Mouse (Mus musculus) thymus, postnatal 10 days (tissue): Measurements from ENCODE around the gene N4bp2l2.
"Not testable (repeated sequence)": the region's sequence is repeated elsewhere in the genome, so short reads cannot be mapped to it uniquely, and the experiment has no call there.

Source experiments
- DNase-seq, 2 experiments: peaks; one replicate each; pipeline ENCODE4 v3.0.0; 2021; ENCODE audit warnings: low spot score in 2 of 2

The N4bp2l2 gene

DNA sequence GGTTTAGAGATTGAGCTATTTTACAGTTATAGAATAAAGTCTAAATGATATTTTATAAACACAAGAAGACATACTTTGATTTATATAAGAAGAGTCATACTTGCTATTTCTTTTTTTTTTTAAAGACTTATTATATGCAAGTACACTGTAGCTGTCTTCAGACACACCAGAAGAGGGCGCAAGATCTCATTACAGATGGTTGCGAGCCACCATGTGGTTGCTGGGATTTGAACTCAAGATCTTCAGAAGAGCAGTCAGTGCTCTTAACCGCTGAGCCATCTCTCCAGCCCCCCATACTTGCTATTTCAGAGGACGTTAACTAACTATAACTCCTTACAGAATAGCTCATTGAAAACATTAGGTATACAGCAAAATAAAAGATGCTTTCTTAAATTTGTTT lies 22.6 kb downstream of the N4bp2l2 start:
- not testable (repeated sequence) for DNase-seq

DNA sequence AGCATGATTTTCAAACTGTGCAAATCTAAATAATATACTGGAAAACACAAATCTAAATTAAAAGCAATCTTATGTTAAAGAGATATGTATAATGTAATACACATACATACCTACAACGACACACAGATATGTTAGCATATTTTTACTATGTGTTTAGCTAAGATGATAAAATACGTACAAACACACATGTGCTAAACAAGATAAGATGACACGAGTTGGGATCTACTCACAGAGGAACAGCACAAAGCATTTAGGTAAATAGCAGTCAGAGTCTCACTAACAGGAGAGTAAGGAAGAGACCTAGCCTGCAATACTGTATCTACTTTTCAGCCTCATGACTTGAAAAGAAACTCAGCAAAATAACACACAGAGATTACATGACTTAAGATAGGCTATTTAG lies 24.5 kb downstream of the N4bp2l2 start:
- DNase-seq = no peak

DNA sequence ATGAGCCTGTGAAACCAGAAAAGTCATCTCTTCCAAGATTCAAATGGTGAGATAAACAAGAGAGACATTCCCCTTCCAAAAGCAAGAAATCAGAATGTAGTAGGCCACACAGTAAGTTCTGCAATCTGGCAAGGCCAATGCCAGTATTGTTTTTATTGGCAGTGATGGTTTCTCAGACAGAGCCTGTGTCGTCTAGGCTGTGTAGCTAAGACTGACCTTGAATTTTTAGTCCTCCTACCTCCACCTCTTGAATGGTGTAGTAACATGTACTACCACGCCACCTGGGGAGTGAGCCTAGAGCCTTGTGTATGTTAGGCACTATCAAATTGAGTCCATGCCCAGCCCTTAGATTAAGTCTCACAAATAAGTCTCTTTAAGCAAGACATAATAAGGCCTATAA lies 36.3 kb downstream of the N4bp2l2 start:
- no peak for DNase-seq

GRCm38 (mm10) chr5:150629272-150629671 lies 36.7 kb downstream of the N4bp2l2 start:
- no peak for DNase-seq

DNA sequence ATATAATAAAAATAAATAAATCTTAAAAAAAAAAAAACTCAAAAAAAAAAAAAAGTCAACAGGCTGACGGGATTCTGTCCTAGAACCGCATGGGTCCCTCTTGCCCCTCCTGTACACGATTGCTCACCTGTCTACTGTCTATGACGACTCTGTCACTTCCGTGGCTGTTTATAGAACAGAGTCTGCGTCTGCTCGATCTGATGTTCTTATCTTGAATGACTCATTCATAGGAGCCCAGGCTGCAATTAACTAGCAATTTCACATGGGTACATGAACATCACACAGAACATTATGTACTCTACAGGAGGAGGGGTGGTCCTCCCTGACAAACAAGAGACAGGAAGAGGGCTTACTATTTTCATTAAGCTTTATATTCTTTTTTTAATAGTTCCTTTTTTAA lies 40.5 kb downstream of the N4bp2l2 start:
- no peak for DNase-seq

DNA sequence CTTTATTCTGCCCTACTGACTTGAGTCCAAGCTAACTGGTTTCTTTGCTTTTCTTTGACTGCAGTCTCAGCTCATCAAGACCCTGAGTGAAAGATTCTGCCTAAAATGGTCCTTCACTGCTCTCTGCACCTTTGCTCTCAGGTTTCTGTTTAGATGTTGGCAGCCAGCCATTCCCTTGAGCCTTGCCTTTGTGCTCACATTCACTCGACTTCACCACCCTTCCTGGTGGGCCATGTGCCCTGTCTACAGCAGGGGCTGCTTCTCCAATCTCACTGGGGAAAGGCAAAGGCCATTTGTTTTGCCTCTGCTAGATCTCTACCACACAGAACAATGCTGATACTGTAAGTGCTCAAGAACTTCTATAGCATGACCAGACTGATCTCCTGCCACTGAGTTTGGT lies 43.2 kb downstream of the N4bp2l2 start:
- DNase-seq = no peak

GRCm38 (mm10) chr5:150621592-150621991 lies 44.4 kb downstream of the N4bp2l2 start:
- no peak for DNase-seq

DNA sequence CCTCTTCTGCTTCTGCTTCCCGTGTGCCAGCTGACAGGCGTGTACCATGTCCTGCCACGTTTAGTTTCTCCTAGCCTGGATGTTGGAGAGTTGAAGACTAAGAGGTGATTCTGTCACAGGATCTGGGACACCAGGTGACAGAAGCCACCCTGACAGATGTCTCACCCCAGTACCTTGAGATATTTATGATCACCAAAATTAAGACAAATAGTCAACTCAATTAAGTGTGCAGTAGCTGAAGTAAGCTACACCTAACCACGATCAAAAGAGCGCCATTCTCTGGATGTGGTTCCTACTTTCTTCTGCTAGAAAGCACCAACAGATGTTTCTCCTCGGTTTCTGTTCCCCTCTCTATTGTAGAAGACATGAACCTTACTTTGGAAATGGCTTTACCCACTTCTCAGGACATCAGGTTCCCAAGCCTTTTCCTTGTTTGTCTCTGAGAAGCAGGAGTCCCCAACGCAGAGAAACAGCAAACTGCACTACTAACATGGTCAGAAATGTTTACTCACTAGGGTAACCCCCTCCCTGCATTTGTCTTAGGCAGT lies 45.3 kb downstream of the N4bp2l2 start:
- DNase-seq = no peak

GRCm38 (mm10) chr5:150618599-150619355 lies 47.2 kb downstream of the N4bp2l2 start:
- no peak for DNase-seq

GRCm38 (mm10) chr5:150616731-150617130 lies 49.3 kb downstream of the N4bp2l2 start:
- DNase-seq = no peak

DNA sequence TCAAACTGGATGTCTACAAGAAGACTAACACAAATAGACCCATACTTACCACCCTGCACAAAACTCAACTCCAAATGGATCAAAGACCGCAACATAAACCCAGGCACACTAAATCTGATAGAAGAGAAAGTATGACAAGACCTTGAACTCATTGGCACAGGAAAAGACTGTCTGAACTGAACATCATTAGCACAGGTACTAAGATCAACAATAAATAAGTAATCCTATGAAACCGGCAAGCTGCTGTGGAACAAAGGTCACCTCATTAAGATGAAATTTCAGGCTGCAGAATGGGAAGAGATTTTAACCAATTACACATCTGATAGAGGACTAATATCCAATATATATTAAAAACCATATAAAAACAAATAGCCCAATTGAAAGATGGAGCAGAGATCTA lies 49.8 kb downstream of the N4bp2l2 start:
- no peak for DNase-seq

DNA sequence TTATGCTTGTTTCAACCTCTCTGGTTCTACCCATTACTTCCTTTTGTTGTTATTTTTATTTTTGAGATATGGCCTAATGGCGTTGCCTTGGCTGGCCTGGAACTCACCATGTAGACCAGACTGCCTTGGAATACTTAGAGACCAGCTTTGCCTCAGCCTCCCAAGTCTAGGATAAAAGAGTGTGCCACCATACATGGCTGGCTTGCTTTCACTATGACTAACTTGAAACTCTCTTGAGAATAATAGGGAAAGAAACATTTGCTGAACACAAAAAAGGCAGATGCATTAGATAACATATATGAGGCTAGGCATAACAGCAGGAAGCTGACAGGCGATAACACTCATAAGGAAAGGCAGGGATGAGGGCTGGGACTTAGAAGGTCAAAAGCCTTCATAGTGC lies 51.9 kb downstream of the N4bp2l2 start:
- DNase-seq = no peak

- peak; percentile 48 to 54 for DNase-seq
Observed at GRCm38 (mm10) chr5:150611697-150612096, 54.3 kb downstream of the N4bp2l2 start.

- DNase-seq = no peak
Observed at GRCm38 (mm10) chr5:150611136-150611535, 54.8 kb downstream of the N4bp2l2 start.

DNA sequence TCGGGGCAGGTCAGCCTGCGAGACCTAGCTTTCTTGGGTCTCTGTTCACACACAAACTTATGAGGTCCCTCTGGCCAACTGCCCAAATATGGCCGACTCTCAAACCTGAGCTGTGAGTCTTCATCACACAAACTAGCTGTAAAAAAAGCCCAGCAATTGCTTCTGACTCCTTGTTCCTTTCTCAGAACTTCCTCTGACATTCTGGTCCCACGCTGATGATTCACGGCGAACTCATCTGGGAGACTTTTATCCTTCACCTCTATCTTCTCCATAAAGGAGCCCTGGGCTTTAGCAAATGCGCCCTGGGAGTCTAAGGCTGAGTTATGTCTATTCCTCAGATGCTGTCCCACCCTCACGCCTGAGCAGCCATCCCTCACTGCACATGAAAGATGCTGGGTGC lies 58.4 kb downstream of the N4bp2l2 start:
- no peak for DNase-seq

DNA sequence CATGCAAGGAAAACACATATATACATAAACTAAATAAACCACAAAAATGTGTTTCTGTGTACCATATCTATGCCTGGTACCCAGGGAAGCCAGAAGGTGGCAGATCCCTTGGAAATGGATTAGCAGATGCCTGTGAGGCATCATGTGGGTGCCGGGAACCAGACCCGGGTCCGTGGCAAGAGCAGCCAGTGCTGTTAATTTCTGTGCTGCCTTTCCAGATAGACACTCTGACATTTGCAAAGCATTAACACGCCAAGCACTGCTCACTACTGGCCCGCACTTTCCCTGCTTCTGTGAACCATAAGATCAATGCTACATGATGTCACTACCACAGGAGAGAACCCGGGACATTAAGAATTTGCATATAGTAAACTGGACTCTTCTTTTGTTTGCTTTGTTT lies 59.9 kb downstream of the N4bp2l2 start:
- DNase-seq = no peak

DNA sequence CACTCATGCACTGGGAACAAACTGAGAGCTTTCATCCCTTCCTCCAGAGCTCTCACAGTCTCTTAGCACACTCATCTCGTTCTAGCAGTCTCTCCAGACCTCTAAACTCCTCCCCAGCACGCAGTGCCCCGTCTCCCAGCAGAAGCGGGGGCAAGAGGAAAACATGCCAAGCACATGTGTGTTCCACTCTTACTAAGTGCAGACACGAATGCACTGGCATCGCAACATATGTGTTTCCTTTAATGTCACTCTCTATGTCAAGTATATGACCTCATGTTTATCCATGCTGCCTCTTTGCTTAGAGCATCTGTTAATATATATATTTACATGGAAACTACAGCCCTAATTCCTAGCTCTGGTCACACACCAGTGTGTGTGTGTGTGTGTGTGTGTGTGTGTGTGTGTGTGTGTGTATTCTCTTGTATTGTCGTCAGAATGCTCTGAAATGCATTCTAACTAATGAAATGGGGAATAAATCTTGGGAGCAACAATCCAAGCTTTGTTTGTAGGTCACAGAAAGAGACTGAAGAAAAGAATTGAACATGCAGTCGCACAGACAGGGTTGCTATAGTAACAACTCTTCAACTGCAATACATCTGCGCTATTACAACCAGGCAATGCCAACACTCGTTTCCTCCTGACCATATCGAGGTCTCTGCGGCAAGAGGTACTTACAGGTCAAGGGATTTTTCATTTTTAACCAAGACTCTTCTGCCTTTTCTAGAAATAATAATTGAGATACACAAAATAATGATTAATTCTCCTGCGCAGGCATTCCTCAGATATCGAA lies 64.3 kb downstream of the N4bp2l2 start:
- no peak for DNase-seq

DNA sequence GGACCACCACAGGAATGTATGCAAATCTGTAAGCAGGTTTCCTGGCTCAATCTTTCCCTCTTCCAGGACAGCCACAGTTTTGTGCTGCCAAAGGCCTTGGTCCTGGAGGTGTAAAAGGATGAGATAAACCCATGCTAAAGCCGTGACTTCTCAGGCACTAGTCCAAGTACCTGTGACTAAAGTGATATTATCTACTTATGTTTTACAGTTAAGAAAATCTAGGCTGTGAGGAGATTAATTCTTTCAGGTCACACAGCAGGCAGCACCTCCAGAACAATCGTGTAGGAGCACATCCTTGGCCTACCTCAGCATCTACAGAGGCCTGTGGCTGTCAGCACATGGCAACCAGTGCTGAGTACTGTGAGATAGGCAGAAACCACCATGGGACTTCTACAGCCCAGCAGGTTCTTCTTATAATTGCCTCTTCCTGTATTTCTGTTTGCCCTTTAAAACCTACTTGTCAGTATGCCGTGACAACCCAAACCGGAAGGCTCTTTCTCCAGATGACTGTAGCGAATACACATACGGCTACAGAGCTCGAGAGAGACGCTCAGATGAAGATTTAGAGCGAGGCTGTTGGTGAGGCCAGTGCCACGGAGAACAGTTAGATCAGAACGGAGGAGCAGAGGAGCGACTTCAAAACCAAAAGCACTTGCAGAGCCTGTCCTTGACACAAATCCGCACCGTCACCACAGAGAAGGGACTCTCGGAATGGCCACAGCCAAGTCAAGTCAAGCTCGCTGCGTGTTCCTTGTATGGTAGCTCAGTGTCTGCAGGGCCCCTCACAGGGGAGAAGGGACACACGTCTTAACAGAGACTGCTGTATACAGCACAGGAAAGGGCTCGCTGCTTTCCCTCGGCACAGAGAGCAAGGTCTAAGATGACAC lies 65.2 kb downstream of the N4bp2l2 start:
- peak; percentile 41 to 45 for DNase-seq

- no peak for DNase-seq
Observed at GRCm38 (mm10) chr5:150599301-150600294, 66.4 kb downstream of the N4bp2l2 start.
